Mouse (Mus musculus): ENCODE measurements around the gene Creg1. TPM values are rescaled to one million over a fixed set of nuclear protein-coding genes. Genes with fewer than 3 reads are reported as not detected.

Gene Creg1
- total RNA-seq, 2 experiments from 2014 or later: 46.2 to 67.4 TPM

- TF ChIP-seq CTCF (IDR thresholded peaks at IDR 0.05): peak; percentile 84
- intact Hi-C loops (cut with DNase I): loop anchor here (2.0 to 10.0 kb wide), 4 partner anchors 191 to 599 kb away; partner anchors contain the start of genes Pou2f1 and Tada1
- Histone ChIP-seq H3K27ac (no peak overlapping the region), H3K4me3 (peak overlapping the region; percentile 61)
- DNase-seq: no peak
These were observed 12.2 kb downstream of the Creg1 start for GRCm38 (mm10) chr1:165775518-165776294.

GRCm38 (mm10) chr1:165779954-165780585, 16.5 kb downstream of the Creg1 start:
- Histone ChIP-seq H3K27ac (peak overlapping the region; percentile 66), H3K4me3 (peak overlapping the region; percentile 70)
- intact Hi-C loops (cut with DNase I): loop anchor here (1.0 to 10.0 kb wide), 4 partner anchors 78 to 595 kb away; partner anchors contain the start of genes Pou2f1 and Tada1
- peak; percentile 47 for TF ChIP-seq CTCF (IDR thresholded peaks at IDR 0.05)
- no peak for DNase-seq

GRCm38 (mm10) chr1:165780586-165781111, 17.1 kb downstream of the Creg1 start:
- TF ChIP-seq CTCF (IDR thresholded peaks at IDR 0.05): peak; percentile 91
- peak; percentile 51 for DNase-seq
- intact Hi-C loops (cut with DNase I): loop anchor here (1.0 to 5.0 kb wide), 2 partner anchors 78 to 112 kb away; no protein-coding TSS in a partner anchor

GRCm38 (mm10) chr1:165781426-165781825, 17.9 kb downstream of the Creg1 start:
- TF ChIP-seq CTCF (IDR thresholded peaks at IDR 0.05): no peak
- peak overlapping the region; percentile 66 for H3K27ac ChIP-seq
- intact Hi-C loops (cut with DNase I): loop anchor here (5.0 kb wide), 1 partner anchor 111 kb away; no protein-coding TSS in a partner anchor
- H3K4me3 ChIP-seq: peak overlapping the region; percentile 70
- DNase-seq: no peak

More at GRCm38 (mm10) chr1:165780586-165781111, 17.1 kb downstream of the Creg1 start:
- peak overlapping the region; percentile 70 for H3K4me3 ChIP-seq
- peak overlapping the region; percentile 66 for H3K27ac ChIP-seq

- peak overlapping the region; percentile 70 for H3K4me3 ChIP-seq
- DNase-seq: no peak
- TF ChIP-seq CTCF (IDR thresholded peaks at IDR 0.05): no peak
- H3K27ac ChIP-seq: peak overlapping the region; percentile 66
- intact Hi-C loops (cut with DNase I): loop anchor here (5.0 kb wide), 1 partner anchor 110 kb away; no protein-coding TSS in a partner anchor
These were observed 18.4 kb downstream of the Creg1 start for GRCm38 (mm10) chr1:165781911-165782310.

GRCm38 (mm10) chr1:165786296-165786695, 22.8 kb downstream of the Creg1 start:
- Histone ChIP-seq H3K4me3 (0 out of 2 replicates have a peak overlapping the region, but pooled peaks have one; percentile 6), H3K27ac (no peak overlapping the region)
- no peak for TF ChIP-seq CTCF (IDR thresholded peaks at IDR 0.05)
- intact Hi-C loops (cut with DNase I): no loop called here
- DNase-seq: no peak

- Histone ChIP-seq H3K27ac (no peak within 1 kb of the TSS), H3K4me3 (no peak within 1 kb of the TSS)
- intact Hi-C loops (cut with DNase I): no loop called here
- no peak for TF ChIP-seq CTCF (IDR thresholded peaks at IDR 0.05)
- DNase-seq: no peak
These were observed 25.0 kb downstream of the Creg1 start, which contains the start of gene Cd247 for GRCm38 (mm10) chr1:165788511-165788910. Cd247 (plus strand) TSS chr1:165788681.

- H3K4me3 ChIP-seq: no peak overlapping the region
- intact Hi-C loops (cut with DNase I): no loop called here
- no peak for TF ChIP-seq CTCF (IDR thresholded peaks at IDR 0.05)
- DNase-seq: no peak
- no peak overlapping the region for H3K27ac ChIP-seq
These were observed 25.6 kb downstream of the Creg1 start for GRCm38 (mm10) chr1:165789066-165789660.

GRCm38 (mm10) chr1:165789963-165790362, 26.4 kb downstream of the Creg1 start:
- Histone ChIP-seq H3K27ac (no peak overlapping the region), H3K4me3 (no peak overlapping the region)
- intact Hi-C loops (cut with DNase I): no loop called here
- no peak for TF ChIP-seq CTCF (IDR thresholded peaks at IDR 0.05)
- no peak for DNase-seq

GRCm38 (mm10) chr1:165790461-165791210, 27.1 kb downstream of the Creg1 start:
- Histone ChIP-seq H3K27ac (no peak overlapping the region), H3K4me3 (no peak overlapping the region)
- no peak for DNase-seq
- intact Hi-C loops (cut with DNase I): no loop called here
- TF ChIP-seq CTCF (IDR thresholded peaks at IDR 0.05): no peak

GRCm38 (mm10) chr1:165791411-165791810, 27.9 kb downstream of the Creg1 start:
- no peak for DNase-seq
- no peak for TF ChIP-seq CTCF (IDR thresholded peaks at IDR 0.05)
- Histone ChIP-seq H3K4me3 (no peak overlapping the region), H3K27ac (no peak overlapping the region)
- intact Hi-C loops (cut with DNase I): no loop called here

All from gastrocnemius, adult 2 months (tissue).